Mouse (Mus musculus) midbrain, embryonic 11.5 days (tissue): ENCODE data around the gene Slc9a8. TPM values are rescaled to one million over a fixed set of nuclear protein-coding genes. Genes with fewer than 3 reads are reported as not detected.

Experiments
- ATAC-seq: fragments of 200-750 bp; cut with Nextera tagmentation; 2 replicates; pipeline ENCODE4 v1.8.0; 2017; ENCODE audit warnings: moderate TSS enrichment, moderate library complexity; ENCODE audit not compliant: low FRiP score
- DNase-seq: peaks from one replicate; pipeline ENCODE4 v3.0.0; 2015; ENCODE audit warnings: low spot score; ENCODE audit errors: missing footprints
- H3K27ac ChIP-seq: fragments of 300-500 bp; sonication (generic); 2 replicates; pipeline ENCODE4 v1.5.1; 2014; ENCODE audit warnings: low read depth, low read length
- H3K27me3 ChIP-seq: fragments of 300-500 bp; sonication (generic); 2 replicates; pipeline ENCODE4 v1.6.1; 2014; ENCODE audit warnings: mild to moderate bottlenecking, low read length, moderate library complexity, mixed read lengths; ENCODE audit not compliant: control insufficient read depth, insufficient read depth
- H3K36me3 ChIP-seq: fragments of 300-500 bp; sonication (generic); 2 replicates; pipeline ENCODE4 v1.6.1; 2014; ENCODE audit warnings: mild to moderate bottlenecking, low read length, moderate library complexity, mixed read lengths; ENCODE audit not compliant: control insufficient read depth, insufficient read depth
- H3K4me1 ChIP-seq: fragments of 300-500 bp; sonication (generic); 2 replicates; pipeline ENCODE4 v1.6.1; 2014; ENCODE audit warnings: low read length; ENCODE audit not compliant: control insufficient read depth, insufficient read depth
- H3K4me2 ChIP-seq: fragments of 300-500 bp; sonication (generic); 2 replicates; pipeline ENCODE4 v1.6.1; 2014; ENCODE audit warnings: mild to moderate bottlenecking, moderate library complexity
- H3K4me3 ChIP-seq: fragments of 300-500 bp; sonication (generic); 2 replicates; pipeline ENCODE4 v1.5.1; 2014; ENCODE audit warnings: low read depth, low read length
- H3K9ac ChIP-seq: fragments of 300-500 bp; sonication (generic); 2 replicates; pipeline ENCODE4 v1.6.1; 2014; ENCODE audit warnings: low read length
- H3K9me3 ChIP-seq: fragments of 300-500 bp; sonication (generic); 2 replicates; pipeline ENCODE4 v1.6.1; 2016; ENCODE audit warnings: low read length; ENCODE audit not compliant: control insufficient read depth
- WGBS: fragments of 180-500 bp; shearing (Covaris S2); extraction: QIAGEN DNeasy Blood & Tissue Kit; methylation state at CpG from one replicate; pipeline ENCODE4 v1.1.7; 2014; 5-methylcytosine and 5-hydroxymethylcytosine counted together
- polyA plus RNA-seq: library from polyadenylated mRNA; unstranded; fragments of >200 nt; fragmentation: Nextera tagmentation; extraction: Ambion mirVana; gene quantifications from 2 replicates; pipeline ENCODE4 v1.2.1, GENCODE M21; 2014

Gene Slc9a8
- polyA plus RNA-seq, 1 experiment from 2014 or later, result 15.1 TPM

GRCm38 (mm10) chr2:167420811-167421241 lies 686 bp upstream of the Slc9a8 start:
- peaks cover 12% of the 10 kb centered on the region for H3K4me1 ChIP-seq
- no peaks in the 10 kb centered on the region for H3K27me3 ChIP-seq
- H3K4me3 ChIP-seq, result peak overlapping the region; percentile 75
- H3K36me3 ChIP-seq, result peaks cover 5% of the 10 kb centered on the region; the same call in 1 of the 2 replicates
- ATAC-seq (no peak), DNase-seq (no peak)
- no peaks in the 10 kb centered on the region; the same call in 1 of the 2 replicates for H3K9me3 ChIP-seq
- H3K9ac ChIP-seq, result peak overlapping the region; percentile 95
- peak overlapping the region; percentile 69 for H3K4me2 ChIP-seq
- H3K27ac ChIP-seq, result peak overlapping the region; percentile 90
- 31% methylated on average over 10 of the region's 10 CpGs for WGBS

GRCm38 (mm10) chr2:167422150-167422470 lies 598 bp downstream of the Slc9a8 start:
- Histone ChIP-seq H3K27ac (peak overlapping the region; percentile 90), H3K27me3 (no peaks in the 10 kb centered on the region), H3K4me2 (peak overlapping the region; percentile 69), H3K4me1 (peaks cover 12% of the 10 kb centered on the region), H3K9ac (peak overlapping the region; percentile 95), H3K9me3 (no peaks in the 10 kb centered on the region; the same call in 1 of the 2 replicates), H3K36me3 (peaks cover 10% of the 10 kb centered on the region; the same call in 1 of the 2 replicates), H3K4me3 (peak overlapping the region; percentile 75)
- DNase-seq, result no peak
- WGBS, result 4% methylated on average over 11 of the region's 11 CpGs
- no peak; the same call in 1 of the 2 replicates for ATAC-seq

- no peak overlapping the region for H3K27ac ChIP-seq
- H3K36me3 ChIP-seq, result peaks cover 14% of the 10 kb centered on the region; the same call in 1 of the 2 replicates
- H3K9ac ChIP-seq, result no peak overlapping the region
- no peaks in the 10 kb centered on the region for H3K27me3 ChIP-seq
- H3K4me1 ChIP-seq, result peaks cover 12% of the 10 kb centered on the region
- no peak for ATAC-seq
- WGBS, result 90% methylated on average over 5 of the region's 5 CpGs
- H3K9me3 ChIP-seq, result no peaks in the 10 kb centered on the region; the same call in 1 of the 2 replicates
- H3K4me3 ChIP-seq, result no peak overlapping the region
- DNase-seq, result no peak
- no peak overlapping the region for H3K4me2 ChIP-seq
Observed at GRCm38 (mm10) chr2:167423031-167423611, 1.6 kb downstream of the Slc9a8 start.

- H3K36me3 ChIP-seq, result peaks cover 14% of the 10 kb centered on the region; the same call in 1 of the 2 replicates
- no peak for DNase-seq
- H3K4me3 ChIP-seq, result no peak overlapping the region
- 77% methylated on average over 9 of the region's 9 CpGs for WGBS
- no peak overlapping the region for H3K9ac ChIP-seq
- peaks cover 12% of the 10 kb centered on the region for H3K4me1 ChIP-seq
- no peak for ATAC-seq
- H3K27ac ChIP-seq, result no peak overlapping the region
- H3K9me3 ChIP-seq, result no peaks in the 10 kb centered on the region; the same call in 1 of the 2 replicates
- H3K27me3 ChIP-seq, result no peaks in the 10 kb centered on the region
- H3K4me2 ChIP-seq, result no peak overlapping the region
Observed at GRCm38 (mm10) chr2:167424040-167424439, 2.5 kb downstream of the Slc9a8 start.

GRCm38 (mm10) chr2:167424516-167424915 lies 3.0 kb downstream of the Slc9a8 start:
- Histone ChIP-seq H3K27me3 (no peaks in the 10 kb centered on the region), H3K4me1 (peaks cover 12% of the 10 kb centered on the region), H3K9me3 (no peaks in the 10 kb centered on the region), H3K27ac (no peak overlapping the region), H3K36me3 (peaks cover 14% of the 10 kb centered on the region; the same call in 1 of the 2 replicates), H3K9ac (no peak overlapping the region), H3K4me2 (no peak overlapping the region), H3K4me3 (no peak overlapping the region)
- ATAC-seq (no peak), DNase-seq (no peak)
- 99% methylated on average over 3 of the region's 3 CpGs for WGBS

- ATAC-seq (no peak), DNase-seq (no peak)
- WGBS, result 88% methylated on average over 6 of the region's 6 CpGs
- H3K27me3 ChIP-seq, result no peaks in the 10 kb centered on the region
- peaks cover 14% of the 10 kb centered on the region; the same call in 1 of the 2 replicates for H3K36me3 ChIP-seq
- no peak overlapping the region for H3K9ac ChIP-seq
- H3K4me2 ChIP-seq, result no peak overlapping the region
- H3K9me3 ChIP-seq, result no peaks in the 10 kb centered on the region
- H3K4me3 ChIP-seq, result no peak overlapping the region
- H3K27ac ChIP-seq, result no peak overlapping the region
- H3K4me1 ChIP-seq, result peaks cover 10% of the 10 kb centered on the region
Observed at GRCm38 (mm10) chr2:167425407-167425806, 3.9 kb downstream of the Slc9a8 start.

GRCm38 (mm10) chr2:167429596-167429995 lies 8.1 kb downstream of the Slc9a8 start:
- H3K27me3 ChIP-seq, result no peaks in the 10 kb centered on the region
- H3K4me1 ChIP-seq, result no peaks in the 10 kb centered on the region
- no peak for DNase-seq
- H3K9ac ChIP-seq, result no peak overlapping the region
- H3K4me3 ChIP-seq, result no peak overlapping the region
- 91% methylated on average over 5 of the region's 5 CpGs for WGBS
- H3K4me2 ChIP-seq, result no peak overlapping the region
- H3K36me3 ChIP-seq, result peaks cover 14% of the 10 kb centered on the region; the same call in 1 of the 2 replicates
- no peaks in the 10 kb centered on the region for H3K9me3 ChIP-seq
- ATAC-seq, result no peak
- H3K27ac ChIP-seq, result no peak overlapping the region

GRCm38 (mm10) chr2:167430737-167431417 lies 9.4 kb downstream of the Slc9a8 start:
- Histone ChIP-seq H3K4me1 (no peaks in the 10 kb centered on the region), H3K9ac (no peak overlapping the region), H3K9me3 (no peaks in the 10 kb centered on the region), H3K27me3 (no peaks in the 10 kb centered on the region), H3K4me2 (no peak overlapping the region), H3K36me3 (peaks cover 11% of the 10 kb centered on the region; the same call in 1 of the 2 replicates), H3K27ac (no peak overlapping the region), H3K4me3 (no peak overlapping the region)
- WGBS, result 73% methylated on average over 9 of the region's 9 CpGs
- DNase-seq (no peak), ATAC-seq (no peak)

GRCm38 (mm10) chr2:167431418-167431776 lies 9.9 kb downstream of the Slc9a8 start:
- H3K36me3 ChIP-seq, result peaks cover 9% of the 10 kb centered on the region; the same call in 1 of the 2 replicates
- H3K9me3 ChIP-seq, result no peaks in the 10 kb centered on the region
- no peaks in the 10 kb centered on the region for H3K4me1 ChIP-seq
- H3K27ac ChIP-seq, result no peak overlapping the region
- no peak overlapping the region for H3K4me3 ChIP-seq
- no peaks in the 10 kb centered on the region for H3K27me3 ChIP-seq
- H3K4me2 ChIP-seq, result no peak overlapping the region
- WGBS, result 85% methylated on average over 7 of the region's 7 CpGs
- no peak overlapping the region for H3K9ac ChIP-seq
- DNase-seq (no peak), ATAC-seq (no peak)
